Mouse (Mus musculus): ENCODE results near the gene Cyp2r1.
"Not testable (repeated sequence)": the region's sequence is repeated elsewhere in the genome, so short reads cannot be mapped to it uniquely, and the experiment has no call there.

Cyp2r1 gene

DNA sequence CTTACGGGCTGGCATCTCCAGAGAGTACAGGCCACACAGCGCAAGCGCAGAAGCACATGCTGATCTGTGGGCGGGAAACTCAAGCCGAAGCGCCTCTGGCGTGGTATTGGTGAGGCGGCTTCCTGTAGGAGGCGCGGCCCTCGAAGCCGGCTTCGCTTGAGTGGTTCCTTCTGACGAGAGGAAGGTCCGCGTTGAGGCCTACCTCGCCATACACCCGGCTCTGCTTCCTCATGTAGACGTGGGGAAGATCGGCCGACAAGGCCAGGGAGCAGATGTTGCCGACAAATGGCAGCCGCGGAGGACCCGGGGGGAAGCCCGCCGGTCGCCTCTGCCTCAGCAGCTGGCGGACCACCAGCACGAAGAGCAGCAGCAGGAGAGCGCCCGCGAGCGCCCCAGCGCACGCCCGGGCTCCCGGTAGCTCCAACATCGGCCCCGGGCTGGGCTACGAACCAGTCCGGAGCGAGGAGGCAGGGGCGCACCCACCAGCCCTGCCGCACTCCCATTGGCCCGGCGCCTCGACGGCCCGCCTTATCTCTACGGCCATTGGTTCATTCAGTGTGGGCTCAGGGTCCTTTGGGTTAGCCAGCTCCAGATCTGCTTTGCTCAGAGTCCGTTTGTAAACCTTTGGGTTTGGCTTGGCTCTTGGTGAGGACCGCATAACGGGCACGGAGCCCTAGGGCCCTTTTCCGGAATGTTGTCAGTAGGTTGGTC lies at the start of gene Cyp2r1:
Gene Cyp2r1 (minus strand): TSS at position 442 of the 711 bp plus-strand sequence.
- ATAC-seq (ENCODE audit: insufficient number of reproducible peaks, low FRiP score, low TSS enrichment), result peak; percentile 95

DNA sequence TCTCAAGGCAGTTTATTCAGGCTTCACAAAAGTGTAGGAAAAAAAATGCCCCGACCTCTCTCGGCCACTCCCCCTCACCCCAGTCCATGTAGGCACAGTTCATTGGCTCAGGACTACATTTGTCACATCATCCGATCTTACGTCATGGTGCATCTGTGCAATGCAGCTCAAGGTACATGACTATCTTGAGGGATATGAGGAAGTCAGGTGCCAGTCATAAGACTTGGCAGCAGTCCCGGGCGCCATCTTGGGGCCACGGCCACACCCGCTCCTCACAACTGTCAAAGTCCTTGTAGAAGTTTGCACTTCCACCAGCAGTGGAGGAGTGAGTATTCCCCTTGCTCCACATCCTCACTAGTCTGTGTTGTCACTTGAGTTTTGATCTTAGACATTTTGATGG lies 31.6 kb upstream of the Cyp2r1 start:
- not testable (repeated sequence) for ATAC-seq (ENCODE audit: insufficient number of reproducible peaks, low FRiP score, low TSS enrichment)

DNA sequence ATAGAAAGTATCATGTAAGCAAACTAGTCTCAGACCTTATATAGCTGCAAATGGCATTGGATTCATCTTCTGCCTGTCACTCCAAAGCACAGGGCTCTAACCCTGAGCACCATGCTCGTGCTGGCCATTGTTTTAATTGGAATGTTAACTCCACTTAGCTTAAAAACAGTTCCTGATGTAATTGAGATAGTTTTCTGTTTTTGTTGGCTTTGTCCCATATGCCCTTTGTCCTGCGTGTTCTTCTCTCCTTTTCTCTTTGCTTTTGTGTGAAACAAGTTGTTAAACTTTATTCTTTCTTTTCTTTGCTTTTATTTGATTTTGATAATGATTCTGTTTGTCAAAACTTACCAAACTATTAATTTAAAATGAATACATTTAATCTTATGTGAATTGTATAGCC lies 19.7 kb upstream of the Cyp2r1 start:
- ATAC-seq (ENCODE audit: insufficient number of reproducible peaks, low FRiP score, low TSS enrichment), result no peak

DNA sequence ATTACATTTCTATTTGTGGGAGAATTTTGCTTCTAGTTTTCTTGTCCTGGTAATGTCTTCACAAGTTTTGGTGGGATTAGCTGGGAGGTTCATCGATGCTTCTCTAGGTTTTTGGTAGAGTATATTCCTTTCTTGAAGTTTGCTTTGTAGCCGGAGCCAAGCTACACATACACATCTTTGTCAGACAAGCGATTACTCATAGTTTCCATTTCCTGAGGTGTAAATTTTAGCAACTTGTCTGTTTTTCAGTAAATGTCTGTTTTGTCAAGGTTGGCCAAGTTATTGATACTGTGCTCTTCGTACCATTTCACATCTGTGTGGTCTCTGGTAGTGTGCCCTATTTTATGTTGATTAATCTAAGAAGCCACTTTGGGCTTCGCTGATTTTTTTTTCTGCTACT lies 18.4 kb upstream of the Cyp2r1 start:
- no peak for ATAC-seq (ENCODE audit: insufficient number of reproducible peaks, low FRiP score, low TSS enrichment)

DNA sequence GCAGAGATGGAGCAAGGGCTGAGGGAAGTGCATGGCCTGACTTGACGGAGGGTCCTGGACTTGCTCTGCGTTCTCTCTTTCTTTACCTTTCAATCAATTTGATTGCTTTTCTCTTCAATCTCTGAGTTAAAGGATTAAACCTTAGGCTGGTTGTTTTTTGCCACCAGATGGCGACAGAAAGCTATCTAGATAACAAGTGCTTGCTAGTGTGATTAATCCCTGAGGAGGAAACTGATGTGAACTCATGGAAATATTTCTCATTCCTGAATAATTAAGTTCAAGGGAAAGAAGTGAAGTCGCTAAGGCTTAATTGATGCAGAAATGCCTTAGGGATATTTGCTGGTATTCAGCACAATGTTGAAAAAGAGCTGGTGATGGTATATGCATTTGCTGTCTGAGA lies 17.7 kb upstream of the Cyp2r1 start:
- ATAC-seq (ENCODE audit: insufficient number of reproducible peaks, low FRiP score, low TSS enrichment), result no peak

DNA sequence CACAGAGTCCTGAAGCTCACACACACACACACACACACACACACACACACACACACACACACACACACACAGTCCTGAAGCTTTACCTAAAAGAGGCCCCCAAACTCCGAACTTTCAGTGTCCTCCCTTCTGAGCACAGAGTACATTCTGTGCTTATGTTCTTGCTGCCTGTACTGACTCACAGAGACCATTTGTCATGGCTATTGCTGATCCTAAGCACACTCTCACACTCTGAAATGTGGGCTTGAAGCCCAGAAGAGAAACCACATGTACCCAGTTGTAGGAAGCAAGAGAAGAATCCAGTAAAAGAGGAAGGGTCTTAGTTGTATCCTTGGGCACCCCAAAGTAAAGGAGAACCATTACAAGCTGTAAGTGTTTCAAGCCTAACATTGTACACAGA lies 14.9 kb upstream of the Cyp2r1 start:
- ATAC-seq (ENCODE audit: insufficient number of reproducible peaks, low FRiP score, low TSS enrichment), result no peak

DNA sequence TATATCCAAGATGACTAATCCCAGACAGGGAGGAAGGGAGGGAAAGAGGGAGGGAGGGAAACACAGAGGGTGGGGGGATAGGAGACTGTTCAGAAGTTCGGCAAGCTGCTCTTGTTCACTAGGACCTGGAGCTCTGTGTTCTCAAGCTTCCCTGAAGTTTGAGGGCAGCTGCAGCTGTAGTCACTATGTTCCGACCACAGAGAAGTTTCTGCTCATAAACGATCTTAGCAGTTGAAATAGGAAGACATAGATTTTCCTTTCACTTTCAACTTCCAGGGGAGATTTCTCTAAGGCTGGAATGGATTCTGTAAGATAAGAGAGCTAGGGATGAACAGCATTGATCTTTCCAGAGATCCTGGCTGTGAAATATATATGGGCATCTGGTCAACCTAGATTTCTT lies 14.2 kb upstream of the Cyp2r1 start:
- no peak for ATAC-seq (ENCODE audit: insufficient number of reproducible peaks, low FRiP score, low TSS enrichment)

DNA sequence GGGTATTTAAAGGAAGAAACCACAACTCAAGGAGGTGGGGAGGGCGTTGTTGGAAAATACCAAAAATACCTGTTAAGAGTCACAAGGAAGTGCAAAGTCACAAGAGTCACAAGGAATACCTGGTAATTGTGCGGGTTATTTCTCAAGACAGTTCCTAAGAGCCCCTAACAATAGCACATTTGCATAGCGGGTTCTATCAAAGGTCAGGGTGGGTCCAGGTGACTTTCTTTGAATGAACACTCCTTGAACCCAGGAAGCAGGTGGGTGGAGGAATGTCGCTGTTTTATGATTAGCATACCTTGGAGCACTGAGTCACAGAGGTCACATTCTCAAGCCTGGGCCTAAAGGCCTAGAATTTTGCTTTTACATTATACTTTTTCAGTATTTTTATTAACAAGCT lies 11.1 kb upstream of the Cyp2r1 start:
- ATAC-seq (ENCODE audit: insufficient number of reproducible peaks, low FRiP score, low TSS enrichment), result not testable (repeated sequence)

DNA sequence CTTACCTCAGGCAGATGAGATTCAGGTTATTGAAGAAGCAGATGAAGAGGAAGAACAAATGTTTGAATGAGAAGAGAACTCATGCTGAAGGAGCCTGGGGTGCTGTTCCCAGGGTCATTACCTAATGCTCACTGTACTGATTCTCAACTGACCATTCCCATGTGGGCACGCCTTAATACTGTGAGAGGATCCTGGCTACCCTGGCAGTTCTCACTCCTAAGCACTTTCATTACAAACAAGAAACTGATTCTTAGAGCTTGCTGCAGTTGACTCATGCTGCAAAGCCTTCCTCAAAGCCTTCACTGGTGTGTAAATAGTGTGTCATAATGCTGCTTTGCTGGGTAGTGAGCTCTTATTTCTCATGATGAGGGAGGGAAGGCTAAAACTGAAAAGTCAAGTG lies 26.6 kb downstream of the Cyp2r1 start:
- no peak for ATAC-seq (ENCODE audit: insufficient number of reproducible peaks, low FRiP score, low TSS enrichment)

DNA sequence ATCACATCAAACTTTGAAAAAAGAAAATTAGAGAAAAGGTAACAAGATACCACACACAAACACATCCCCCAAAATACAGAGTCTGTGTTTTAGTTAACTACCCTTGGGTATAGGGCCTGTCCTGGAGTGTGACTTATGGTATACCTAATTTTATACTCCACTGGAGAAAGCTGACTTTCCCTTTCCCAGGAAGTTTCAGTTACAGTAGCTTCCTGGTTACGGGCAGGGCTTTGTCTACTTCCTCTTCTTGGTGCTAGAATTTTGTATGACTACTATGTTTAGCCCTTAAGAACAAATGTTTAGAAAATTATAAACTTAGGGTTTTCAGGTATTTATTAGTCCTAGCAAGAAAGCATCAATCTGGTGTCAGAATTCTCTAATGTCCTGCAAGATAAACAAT lies 36.5 kb downstream of the Cyp2r1 start:
- ATAC-seq (ENCODE audit: insufficient number of reproducible peaks, low FRiP score, low TSS enrichment), result no peak

DNA sequence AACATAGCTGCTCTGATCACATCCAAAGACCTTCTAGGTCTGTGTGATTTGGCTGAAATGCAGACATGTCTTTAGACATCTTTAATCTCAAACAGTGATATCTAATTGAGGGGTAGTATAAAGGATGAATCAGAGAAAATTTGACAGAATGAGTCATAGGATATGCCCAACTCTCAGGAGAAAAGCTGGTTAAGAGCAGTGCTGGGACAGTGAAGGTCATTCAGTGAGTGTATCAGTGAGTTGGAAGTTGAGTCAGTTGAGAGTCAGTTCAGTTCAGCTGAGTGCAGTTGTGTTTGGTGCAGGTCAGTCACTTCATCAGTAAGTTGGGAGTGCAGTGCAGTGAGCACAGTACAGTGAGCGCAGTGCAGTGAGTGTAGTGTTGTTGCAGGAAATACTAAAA lies 42.6 kb downstream of the Cyp2r1 start:
- no peak for ATAC-seq (ENCODE audit: insufficient number of reproducible peaks, low FRiP score, low TSS enrichment)

DNA sequence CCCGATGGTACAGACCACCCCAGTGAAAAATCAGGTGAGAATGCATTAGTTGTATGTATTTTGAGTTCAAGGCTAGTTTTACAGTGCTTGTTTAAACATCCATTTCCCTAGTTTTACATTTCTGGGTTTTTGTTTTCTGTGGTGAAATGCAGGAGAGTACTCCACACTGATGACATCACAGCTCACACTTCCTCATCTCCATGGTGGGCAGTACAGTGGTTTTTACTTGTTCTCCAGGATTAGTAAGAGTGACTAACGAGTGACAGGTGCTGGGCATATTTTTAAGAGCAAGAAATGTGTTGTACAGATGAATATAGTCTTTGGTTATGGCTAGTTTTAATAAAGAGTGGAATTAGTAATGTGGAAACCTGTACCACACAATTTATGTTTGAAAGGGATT lies 53.9 kb downstream of the Cyp2r1 start:
- ATAC-seq (ENCODE audit: insufficient number of reproducible peaks, low FRiP score, low TSS enrichment), result no peak
